26 mouse cellular contexts compared by ENCODE assay signal in the genomic region with DNA sequence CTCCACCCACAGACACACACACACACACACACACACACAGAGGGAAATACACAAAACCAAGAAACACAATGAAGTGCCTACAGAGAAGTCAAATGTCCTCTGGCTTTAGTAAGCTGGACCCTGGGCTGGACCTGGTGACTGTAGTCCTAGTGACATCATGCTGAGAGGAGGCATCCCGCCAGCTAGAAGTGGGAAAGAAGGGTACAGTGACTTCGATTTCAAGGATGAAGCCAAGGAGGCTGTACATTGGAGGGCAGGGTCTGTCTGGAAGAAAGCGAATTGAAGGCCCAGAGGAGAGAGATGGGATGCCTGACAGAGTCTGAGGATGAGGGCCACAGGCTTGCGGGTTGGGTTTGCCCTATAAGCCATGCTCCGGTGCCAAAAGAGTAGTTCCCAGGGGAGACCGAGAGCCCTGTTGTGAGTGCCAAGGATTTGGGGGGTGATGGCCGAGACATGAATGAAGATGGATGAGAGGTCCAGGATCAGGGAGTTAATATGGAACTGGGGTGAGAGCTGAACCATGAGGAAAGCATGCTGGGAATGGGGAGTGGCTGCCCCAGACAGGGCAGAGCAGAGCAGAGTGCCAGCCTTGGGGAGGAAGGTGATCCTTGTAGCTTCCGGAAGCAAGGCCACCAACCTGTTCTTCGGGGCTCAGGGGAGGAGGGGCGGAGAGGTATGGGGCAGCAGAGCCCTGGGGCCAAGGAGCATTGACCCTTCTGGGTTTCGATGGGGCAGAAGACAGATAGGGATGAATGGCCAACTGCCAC. TPM values are rescaled to one million over a fixed set of nuclear protein-coding genes. Genes with fewer than 3 reads are reported as not detected.
DNase-seq lines count a peak whose midpoint lies in the region; ATAC-seq and TF ChIP-seq lines count a peak whose summit lies in the region.
"Had no signal": no experiment of that assay in that cellular context is flagged by ENCODE, and none has a peak within 500 bp of the region (broad histone marks: within the 10 kb centered on the region; RNA-seq: fewer than 3 reads in every experiment).

No protein-coding gene starts in this region.

- H3K27me3 ChIP-seq in lung, postnatal 0 days (replicated peaks; ENCODE audit: insufficient read depth, low read length), result 0 out of 2 replicates have a peak, but pooled peaks cover 3% of the 10 kb centered on the region
- H3K27me3 ChIP-seq in embryonic facial prominence, embryonic 10.5 days (replicated peaks; ENCODE audit: low read depth, poor library complexity, severe bottlenecking), result peaks cover 98% of the 10 kb centered on the region

- no peak for TF ChIP-seq CTCF in lung, postnatal 0 days (IDR thresholded peaks at IDR 0.05)
- no peak for TF ChIP-seq CTCF in lung, adult 2 months (IDR thresholded peaks at IDR 0.05; ENCODE audit: insufficient read depth, low read length)

- TF ChIP-seq EP300 in lung, postnatal 0 days (IDR thresholded peaks at IDR 0.05), result no peak

- TF ChIP-seq POLR2A in lung, adult 2 months (IDR thresholded peaks at IDR 0.05; ENCODE audit: borderline replicate concordance, extremely low read depth, low read depth, low read length), result no peak

- DNase-seq in cerebellum, adult 8-10 months, result peak; percentile 7
- no peak for DNase-seq in cerebellum, adult 18-20 months
- DNase-seq in lung, postnatal 0 days (ENCODE audit: low spot score), result peak; percentile 64
- no peak for DNase-seq in lung, adult 2 months
- peak; percentile 44 to 50 for DNase-seq in cerebellum, postnatal 10 days
- no peak for DNase-seq in embryonic facial prominence, embryonic 10.5 days (ENCODE audit: low spot score)
- no peak for DNase-seq in left cerebral cortex, postnatal 10 days (ENCODE audit: extremely low spot score in 1 of 2, low spot score in 2 of 2)
- DNase-seq: adrenal gland, adult 2 months; gastrocnemius, postnatal 10 days; heart, postnatal 10 days; left cerebral cortex, postnatal 4 days; liver, embryonic 13.5 days; lung, adult 18-20 months; right cerebral cortex, postnatal 4 days; thymus, postnatal 4 days had no signal

- no peaks in the 10 kb centered on the region for H3K36me3 ChIP-seq in lung, postnatal 0 days (ENCODE audit: insufficient read depth, low read length)
- no peaks in the 10 kb centered on the region for H3K36me3 ChIP-seq in embryonic facial prominence, embryonic 10.5 days (replicated peaks)
- H3K36me3 ChIP-seq: liver, embryonic 13.5 days; midbrain, embryonic 13.5 days; neural tube, embryonic 13.5 days had no signal

- no peak overlapping the region for H3K27ac ChIP-seq in lung, postnatal 0 days (ENCODE audit: low read length)
- H3K27ac ChIP-seq in embryonic facial prominence, embryonic 10.5 days (replicated peaks), result peak overlapping the region; percentile 5; the same call in 1 of the 2 replicates
- H3K27ac ChIP-seq: forebrain, embryonic 13.5 days; heart, embryonic 13.5 days; hindbrain, embryonic 14.5 days; liver, embryonic 13.5 days; macrophage; midbrain, embryonic 13.5 days; neural tube, embryonic 13.5 days had no signal

- ATAC-seq in lung, postnatal 0 days, result peak; percentile 46
- ATAC-seq: CD4-positive, CD25-positive, alpha-beta regulatory T cell, adult 4 months; forebrain, embryonic 13.5 days; intestine, postnatal 0 days; midbrain, embryonic 13.5 days had no signal

- no peak overlapping the region for H3K9ac ChIP-seq in lung, postnatal 0 days (replicated peaks; ENCODE audit: low read depth)
- H3K9ac ChIP-seq: forebrain, embryonic 13.5 days; heart, embryonic 13.5 days; hindbrain, embryonic 14.5 days; liver, embryonic 13.5 days; midbrain, embryonic 13.5 days; neural tube, embryonic 13.5 days had no signal

- no peak overlapping the region for H3K4me2 ChIP-seq in lung, postnatal 0 days (replicated peaks; ENCODE audit: low read depth, low read length)
- H3K4me2 ChIP-seq: forebrain, embryonic 13.5 days; heart, embryonic 13.5 days; hindbrain, embryonic 14.5 days; liver, embryonic 13.5 days; midbrain, embryonic 13.5 days; neural tube, embryonic 13.5 days had no signal

- no peaks in the 10 kb centered on the region for H3K9me3 ChIP-seq in lung, postnatal 0 days (ENCODE audit: low read length)
- no peaks in the 10 kb centered on the region for H3K9me3 ChIP-seq in embryonic facial prominence, embryonic 10.5 days
- H3K9me3 ChIP-seq: forebrain, embryonic 13.5 days; heart, embryonic 13.5 days; liver, embryonic 13.5 days; midbrain, embryonic 13.5 days; neural tube, embryonic 13.5 days had no signal

- H3K4me3 ChIP-seq in lung, postnatal 0 days (ENCODE audit: low read depth, low read length), result no peak overlapping the region
- H3K4me3 ChIP-seq in lung, adult 2 months (replicated peaks; ENCODE audit: extremely low read depth, low read depth, low read length), result no peak overlapping the region
- no peak overlapping the region for H3K4me3 ChIP-seq in embryonic facial prominence, embryonic 10.5 days
- H3K4me3 ChIP-seq: erythroblast, embryonic 14.5 days; forebrain, embryonic 13.5 days; heart, embryonic 13.5 days; liver, embryonic 13.5 days; midbrain, embryonic 13.5 days; neural tube, embryonic 13.5 days had no signal

- intact Hi-C loops in left cerebral cortex, postnatal 10 days (cut with DNase I), result loop anchor here (5.0 kb wide), 4 partner anchors 67 to 357 kb away; no protein-coding TSS in a partner anchor

- WGBS in lung, postnatal 0 days, result 72% methylated on average over 11 of the region's 11 CpGs
- WGBS in lung, adult 2 months, result 78% methylated on average over 11 of the region's 11 CpGs
- WGBS in embryonic facial prominence, embryonic 10.5 days, result 84% methylated on average over 11 of the region's 11 CpGs

- peaks cover 4% of the 10 kb centered on the region; the same call in 1 of the 2 replicates for H3K4me1 ChIP-seq in lung, postnatal 0 days (ENCODE audit: insufficient read depth, low read depth, low read length)
- H3K4me1 ChIP-seq in lung, adult 2 months (ENCODE audit: control insufficient read depth, insufficient read depth, low read length), result peaks cover 8% of the 10 kb centered on the region; the same call in 1 of the 2 replicates
- peaks cover 39% of the 10 kb centered on the region for H3K4me1 ChIP-seq in embryonic facial prominence, embryonic 10.5 days
- H3K4me1 ChIP-seq: liver, embryonic 13.5 days had no signal

RNA-seq across cellular contexts. Expression of gene Spata20, which starts 3.0 kb away (rescaled TPM):
- 0.14 TPM in 1 of 2 replicates, not detected in the other for polyA plus RNA-seq in lung, postnatal 0 days (2015; fragmentation: Nextera tagmentation; extraction: Ambion mirVana)
- polyA plus RNA-seq in lung, adult 2 months (2012; rRNA removed), result 0.15 and 0.70 TPM in 2 replicates
- polyA plus RNA-seq in embryonic facial prominence, embryonic 10.5 days (2016; fragmentation: Nextera tagmentation; extraction: Ambion mirVana), result not detected in 2 replicates
- total RNA-seq in left cerebral cortex, postnatal 10 days (2021), result 1 to 10 TPM in 1 of 2 experiments, under 1 TPM in 1; 0.92 to 1.5 TPM
- total RNA-seq: adrenal gland, adult 2 months; gastrocnemius, postnatal 10 days; hematopoietic stem cell, adult 5-6 weeks; megakaryocyte-erythroid progenitor cell, adult 5-6 weeks had no signal
- polyA plus RNA-seq: adrenal gland, adult 2 months; CD4-positive, CD25-positive, alpha-beta regulatory T cell, adult 4 months; erythroblast, embryonic 14.5 days; intestine, postnatal 0 days; liver, embryonic 13.5 days; macrophage; midbrain, embryonic 13.5 days had no signal

RNA-seq across cellular contexts. Expression of gene Epn3, which starts 10.8 kb away (rescaled TPM):
- polyA plus RNA-seq in lung, postnatal 0 days (2015; fragmentation: Nextera tagmentation; extraction: Ambion mirVana), result 33.2 and 34.5 TPM in 2 replicates
- polyA plus RNA-seq in lung, adult 2 months (2012; rRNA removed), result 60.0 and 62.2 TPM in 2 replicates
- polyA plus RNA-seq in embryonic facial prominence, embryonic 10.5 days (2016; fragmentation: Nextera tagmentation; extraction: Ambion mirVana), result 4.5 and 4.7 TPM in 2 replicates
- total RNA-seq in left cerebral cortex, postnatal 10 days (2021), result 1 to 10 TPM; 1.6 to 1.8 TPM
- total RNA-seq: megakaryocyte-erythroid progenitor cell, adult 5-6 weeks had no signal
- polyA plus RNA-seq: CD4-positive, CD25-positive, alpha-beta regulatory T cell, adult 4 months; erythroblast, embryonic 14.5 days; macrophage had no signal

RNA-seq across cellular contexts. Expression of gene Cacna1g, which starts 15.0 kb away (rescaled TPM):
- 1.4 and 3.1 TPM in 2 replicates for polyA plus RNA-seq in lung, postnatal 0 days (2015; fragmentation: Nextera tagmentation; extraction: Ambion mirVana)
- 3.5 and 4.3 TPM in 2 replicates for polyA plus RNA-seq in lung, adult 2 months (2012; rRNA removed)
- 6.5 and 13.5 TPM in 2 replicates for polyA plus RNA-seq in embryonic facial prominence, embryonic 10.5 days (2016; fragmentation: Nextera tagmentation; extraction: Ambion mirVana)
- 100 to 1,000 TPM; 143 to 151 TPM for total RNA-seq in left cerebral cortex, postnatal 10 days (2021)
- total RNA-seq: hematopoietic stem cell, adult 5-6 weeks had no signal
- polyA plus RNA-seq: CD4-positive, CD25-positive, alpha-beta regulatory T cell, adult 4 months; macrophage had no signal

RNA-seq across cellular contexts. Expression of gene Mycbpap, which starts 32.6 kb away (rescaled TPM):
- 3.1 and 4.7 TPM in 2 replicates for polyA plus RNA-seq in lung, postnatal 0 days (2015; fragmentation: Nextera tagmentation; extraction: Ambion mirVana)
- polyA plus RNA-seq in lung, adult 2 months (2012; rRNA removed), result 5.8 and 7.6 TPM in 2 replicates
- 2.7 and 3.6 TPM in 2 replicates for polyA plus RNA-seq in embryonic facial prominence, embryonic 10.5 days (2016; fragmentation: Nextera tagmentation; extraction: Ambion mirVana)
- total RNA-seq in left cerebral cortex, postnatal 10 days (2021), result 1 to 10 TPM; 1.4 to 1.6 TPM
- total RNA-seq: gastrocnemius, postnatal 10 days; megakaryocyte-erythroid progenitor cell, adult 5-6 weeks had no signal
- polyA plus RNA-seq: CD4-positive, CD25-positive, alpha-beta regulatory T cell, adult 4 months; erythroblast, embryonic 14.5 days had no signal

Comparison
In these comparisons a context has a peak if more than half of its experiments do, and no peak if none do; other contexts are left out.
1. DNase-seq: peak in cerebellum, adult 8-10 months (single experiment), lung, postnatal 0 days (single experiment) and cerebellum, postnatal 10 days (2 of 2); none in cerebellum, adult 18-20 months (0 of 2), lung, adult 2 months (single experiment), embryonic facial prominence, embryonic 10.5 days (single experiment) and left cerebral cortex, postnatal 10 days (0 of 2).